Mouse (Mus musculus): ENCODE measurements around the gene Dusp10.

Gene Dusp10

GRCm38 (mm10) chr1:184032682-184033389 is 19.7 kb downstream of the Dusp10 start:
- no peak for DNase-seq

- DNase-seq: no peak
Measured at GRCm38 (mm10) chr1:184033390-184034010, 20.4 kb downstream of the Dusp10 start.

GRCm38 (mm10) chr1:184034011-184034557 is 21.0 kb downstream of the Dusp10 start, which contains the start of gene 1700056E22Rik:
TSS of gene 1700056E22Rik (minus strand) at chr1:184034301.
- peak; percentile 97 for DNase-seq

- peak; percentile 32 for DNase-seq
Measured at GRCm38 (mm10) chr1:184034741-184035181, 21.7 kb downstream of the Dusp10 start.

- peak; percentile 3 for DNase-seq
Measured at GRCm38 (mm10) chr1:184035346-184035903, 22.3 kb downstream of the Dusp10 start.

- DNase-seq: no peak
Measured at GRCm38 (mm10) chr1:184037802-184038201, 24.7 kb downstream of the Dusp10 start.

- DNase-seq: no peak
Measured at GRCm38 (mm10) chr1:184039301-184039700, 26.2 kb downstream of the Dusp10 start.

- no peak for DNase-seq
Measured at GRCm38 (mm10) chr1:184040181-184040580, 27.1 kb downstream of the Dusp10 start.

- no peak for DNase-seq
Measured at GRCm38 (mm10) chr1:184040906-184041305, 27.8 kb downstream of the Dusp10 start.

- peak; percentile 6 for DNase-seq
Measured at GRCm38 (mm10) chr1:184041778-184042573, 28.9 kb downstream of the Dusp10 start.

GRCm38 (mm10) chr1:184042745-184043144 is 29.6 kb downstream of the Dusp10 start:
- no peak for DNase-seq

GRCm38 (mm10) chr1:184043391-184043790 is 30.3 kb downstream of the Dusp10 start:
- DNase-seq: no peak

GRCm38 (mm10) chr1:184046070-184046677 is 33.1 kb downstream of the Dusp10 start:
- no peak for DNase-seq

- DNase-seq: no peak
Measured at GRCm38 (mm10) chr1:184047818-184048217, 34.7 kb downstream of the Dusp10 start.

- DNase-seq: no peak
Measured at GRCm38 (mm10) chr1:184048675-184049418, 35.7 kb downstream of the Dusp10 start.

- no peak for DNase-seq
Measured at GRCm38 (mm10) chr1:184051286-184051685, 38.2 kb downstream of the Dusp10 start.

- DNase-seq: peak; percentile 14
Measured at GRCm38 (mm10) chr1:184051824-184052223, 38.7 kb downstream of the Dusp10 start.

- no peak for DNase-seq
Measured at GRCm38 (mm10) chr1:184052331-184052730, 39.2 kb downstream of the Dusp10 start.

GRCm38 (mm10) chr1:184053141-184053540 is 40.0 kb downstream of the Dusp10 start:
- DNase-seq: no peak

GRCm38 (mm10) chr1:184053711-184054110 is 40.6 kb downstream of the Dusp10 start:
- DNase-seq: no peak

- no peak for DNase-seq
Measured at GRCm38 (mm10) chr1:184054176-184054575, 41.1 kb downstream of the Dusp10 start.

- DNase-seq: no peak
Measured at GRCm38 (mm10) chr1:184058206-184058605, 45.1 kb downstream of the Dusp10 start.

Measured in kidney, adult 18-20 months (tissue).